Mouse (Mus musculus) embryonic fibroblast, embryonic 13.5 days (primary cell): Measurements from ENCODE around the gene Atp5b.

ENCODE experiments used
- CTCF ChIP-seq: IDR thresholded peaks from 2 replicates; pipeline ENCODE4 v1.5.1; 2011; ENCODE audit warnings: mild to moderate bottlenecking, control low read depth, low read length, moderate library complexity, borderline replicate concordance; ENCODE audit not compliant: insufficient read depth
- POLR2A ChIP-seq: IDR thresholded peaks from 2 replicates; pipeline ENCODE4 v1.6.1; 2011; ENCODE audit warnings: low read depth, mild to moderate bottlenecking, control low read depth, low read length, moderate library complexity

DNA sequence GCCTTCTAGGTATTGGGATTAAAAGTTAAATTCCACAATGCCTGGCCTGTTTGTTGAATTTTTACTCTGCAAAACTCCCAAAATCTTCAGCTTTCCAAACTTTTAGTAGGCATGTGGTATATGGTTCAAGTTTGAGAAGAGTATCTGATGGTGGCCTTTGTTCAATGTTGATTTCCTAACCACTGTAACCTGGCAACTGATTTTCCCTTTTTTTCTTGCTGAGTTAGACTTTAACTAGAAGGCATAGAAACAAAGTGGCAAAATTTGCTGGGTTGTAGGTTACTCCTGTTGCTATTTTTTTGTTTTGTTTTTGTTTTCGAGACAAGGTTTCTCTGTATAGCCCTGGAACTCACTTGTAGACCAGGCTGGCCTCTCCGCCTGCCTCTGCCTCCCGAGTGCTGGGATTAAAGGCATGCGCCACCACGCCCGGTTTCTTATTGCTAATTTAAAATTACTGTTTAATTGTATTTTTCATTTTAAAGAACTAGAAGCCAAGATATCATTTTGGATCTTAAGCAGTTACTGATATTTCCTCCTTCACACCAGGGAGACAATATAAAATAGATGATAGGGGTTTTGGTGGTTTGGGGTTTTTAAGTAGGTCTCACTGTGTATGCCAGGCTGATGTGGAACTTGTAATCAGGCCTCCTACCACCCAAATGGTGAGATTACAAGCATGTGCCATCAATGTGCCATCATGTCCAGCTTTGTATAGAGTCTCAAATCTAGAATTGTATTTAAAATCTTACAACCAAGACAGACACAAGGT, 20.7 kb upstream of the Atp5b start:
- TF ChIP-seq CTCF (no peak), POLR2A (no peak)
